Mouse (Mus musculus) erythroblast, embryonic 14.5 days (primary cell): ENCODE results near the gene Uhrf1bp1.

ENCODE experiments used
- GATA1 ChIP-seq: IDR thresholded peaks from 2 replicates; pipeline ENCODE4 v1.6.1; 2012; ENCODE audit warnings: low read length, inconsistent platforms, mixed read lengths
- TAL1 ChIP-seq: IDR thresholded peaks from 3 replicates; pipeline ENCODE4 v1.6.1; 2012; ENCODE audit warnings: low read length, inconsistent platforms, mixed read lengths

- TF ChIP-seq TAL1, result no peak
- TF ChIP-seq GATA1, result no peak
These were observed 85.9 kb downstream of the Uhrf1bp1 start for GRCm38 (mm10) chr17:27942131-27942530.
